Comparison of ENCODE assay signal across 19 mouse cellular contexts in genomic region chr2:76437372-76437771, GRCm38 (mm10). TPM values are rescaled to one million over a fixed set of nuclear protein-coding genes. Genes with fewer than 3 reads are reported as not detected.
A peak's percentile ranks its signal among the peaks of the same experiment; 100 is the strongest.
DNase-seq lines count a peak whose midpoint lies in the region; ATAC-seq and TF ChIP-seq lines count a peak whose summit lies in the region.
"Had no signal": no experiment of that assay in that cellular context is flagged by ENCODE, and none has a peak within 500 bp of the region (broad histone marks: within the 10 kb centered on the region; RNA-seq: fewer than 3 reads in every experiment).

No protein-coding gene starts in this region.

- H3K9ac ChIP-seq in forebrain, embryonic 15.5 days (replicated peaks): no peak overlapping the region
- H3K9ac ChIP-seq in hindbrain, postnatal 0 days (replicated peaks; ENCODE audit: low read length): no peak overlapping the region
- H3K9ac ChIP-seq in neural tube, embryonic 11.5 days (ENCODE audit: low read length): no peak overlapping the region
- H3K9ac ChIP-seq: heart, embryonic 13.5 days; midbrain, embryonic 12.5 days had no signal

- H3K4me2 ChIP-seq in forebrain, embryonic 15.5 days (replicated peaks): no peak overlapping the region
- H3K4me2 ChIP-seq in hindbrain, postnatal 0 days (ENCODE audit: low read depth, low read length): no peak overlapping the region
- no peak overlapping the region for H3K4me2 ChIP-seq in neural tube, embryonic 11.5 days (ENCODE audit: low read depth)
- H3K4me2 ChIP-seq: heart, embryonic 13.5 days; midbrain, embryonic 12.5 days had no signal

- no peak for DNase-seq in forebrain, embryonic 10.5 days (ENCODE audit: extremely low spot score, low spot score)
- peak; percentile 26 for DNase-seq in hindbrain, postnatal 0 days (ENCODE audit: low spot score)
- DNase-seq in hindbrain, embryonic 10.5 days (ENCODE audit: low spot score): no peak
- no peak for DNase-seq in neural tube, embryonic 11.5 days (ENCODE audit: low spot score)
- no peak for DNase-seq in neural tube, embryonic 10.5 days (ENCODE audit: extremely low spot score, low spot score)
- DNase-seq in skeletal muscle tissue, adult 2 months (ENCODE audit: low read depth, low spot score): peak; percentile 53
- DNase-seq in adipocyte (ENCODE audit: low spot score): no peak
- DNase-seq: adrenal gland, postnatal 14 days; heart, postnatal 4 days; kidney, postnatal 10 days; liver; lung, adult 18-20 months; lung, postnatal 36 days; right cerebral cortex, adult 18-20 months; thymus, postnatal 36 days had no signal

- H3K27me3 ChIP-seq in forebrain, embryonic 15.5 days: no peaks in the 10 kb centered on the region
- H3K27me3 ChIP-seq in forebrain, embryonic 10.5 days (ENCODE audit: poor library complexity, severe bottlenecking): 0 out of 2 replicates have a peak, but pooled peaks cover 3% of the 10 kb centered on the region
- no peaks in the 10 kb centered on the region for H3K27me3 ChIP-seq in hindbrain, postnatal 0 days (ENCODE audit: insufficient read depth, low read length)
- no peaks in the 10 kb centered on the region for H3K27me3 ChIP-seq in hindbrain, embryonic 10.5 days (ENCODE audit: insufficient read depth, poor library complexity, severe bottlenecking)
- H3K27me3 ChIP-seq in neural tube, embryonic 11.5 days (ENCODE audit: control insufficient read depth, insufficient read depth, low read length): no peaks in the 10 kb centered on the region
- H3K27me3 ChIP-seq: heart, embryonic 13.5 days; midbrain, embryonic 12.5 days had no signal

- H3K36me3 ChIP-seq in forebrain, embryonic 15.5 days: no peaks in the 10 kb centered on the region
- H3K36me3 ChIP-seq in forebrain, embryonic 10.5 days (replicated peaks): no peaks in the 10 kb centered on the region
- no peaks in the 10 kb centered on the region for H3K36me3 ChIP-seq in hindbrain, postnatal 0 days (ENCODE audit: insufficient read depth, low read length)
- no peaks in the 10 kb centered on the region for H3K36me3 ChIP-seq in hindbrain, embryonic 10.5 days
- H3K36me3 ChIP-seq in neural tube, embryonic 11.5 days (ENCODE audit: control insufficient read depth, insufficient read depth, low read length): no peaks in the 10 kb centered on the region
- H3K36me3 ChIP-seq: heart, embryonic 13.5 days; midbrain, embryonic 12.5 days had no signal

- H3K4me3 ChIP-seq in forebrain, embryonic 15.5 days: no peak overlapping the region
- no peak overlapping the region for H3K4me3 ChIP-seq in forebrain, embryonic 10.5 days
- H3K4me3 ChIP-seq in hindbrain, postnatal 0 days (ENCODE audit: low read length): no peak overlapping the region
- no peak overlapping the region for H3K4me3 ChIP-seq in hindbrain, embryonic 10.5 days
- no peak overlapping the region for H3K4me3 ChIP-seq in neural tube, embryonic 11.5 days (ENCODE audit: low read depth, low read length)
- H3K4me3 ChIP-seq: heart, embryonic 13.5 days; midbrain, embryonic 12.5 days had no signal

- TF ChIP-seq CTCF in hindbrain, postnatal 0 days (IDR thresholded peaks at IDR 0.05; ENCODE audit: low read depth): no peak

- H3K9me3 ChIP-seq in forebrain, embryonic 15.5 days: no peaks in the 10 kb centered on the region
- H3K9me3 ChIP-seq in forebrain, embryonic 10.5 days: no peaks in the 10 kb centered on the region
- H3K9me3 ChIP-seq in hindbrain, postnatal 0 days (ENCODE audit: low read length): no peaks in the 10 kb centered on the region
- H3K9me3 ChIP-seq in hindbrain, embryonic 10.5 days: no peaks in the 10 kb centered on the region
- no peaks in the 10 kb centered on the region for H3K9me3 ChIP-seq in neural tube, embryonic 11.5 days (ENCODE audit: control insufficient read depth, low read length)
- H3K9me3 ChIP-seq: heart, embryonic 13.5 days; midbrain, embryonic 12.5 days had no signal

- H3K4me1 ChIP-seq in forebrain, embryonic 15.5 days: peaks cover 8% of the 10 kb centered on the region; the same call in 1 of the 2 replicates
- H3K4me1 ChIP-seq in forebrain, embryonic 10.5 days: peaks cover 21% of the 10 kb centered on the region
- H3K4me1 ChIP-seq in hindbrain, postnatal 0 days (ENCODE audit: insufficient read depth, low read length): no peaks in the 10 kb centered on the region; the same call in 1 of the 2 replicates
- H3K4me1 ChIP-seq in hindbrain, embryonic 10.5 days (replicated peaks): peaks cover 15% of the 10 kb centered on the region
- H3K4me1 ChIP-seq in neural tube, embryonic 11.5 days (ENCODE audit: control insufficient read depth, insufficient read depth, low read length): peaks cover 7% of the 10 kb centered on the region; the same call in 1 of the 2 replicates

- peak; percentile 60; the same call in 1 of the 2 replicates for ATAC-seq in forebrain, embryonic 15.5 days (replicated peaks)
- peak; percentile 32; the same call in 1 of the 2 replicates for ATAC-seq in hindbrain, postnatal 0 days
- ATAC-seq in neural tube, embryonic 11.5 days (ENCODE audit: insufficient read depth, low FRiP score, low TSS enrichment): 0 out of 2 replicates have a peak, but pooled peaks have one; percentile 21

- no peak overlapping the region for H3K27ac ChIP-seq in forebrain, embryonic 15.5 days (replicated peaks)
- H3K27ac ChIP-seq in forebrain, embryonic 10.5 days: no peak overlapping the region
- no peak overlapping the region for H3K27ac ChIP-seq in hindbrain, postnatal 0 days
- no peak overlapping the region for H3K27ac ChIP-seq in hindbrain, embryonic 10.5 days
- H3K27ac ChIP-seq in neural tube, embryonic 11.5 days (ENCODE audit: low read depth, low read length): no peak overlapping the region
- H3K27ac ChIP-seq: heart, embryonic 13.5 days; midbrain, embryonic 12.5 days; stomach, postnatal 0 days had no signal

- WGBS in forebrain, embryonic 15.5 days: 34% methylated on average over 2 of the region's 2 CpGs
- 97% methylated on average over 2 of the region's 2 CpGs for WGBS in forebrain, embryonic 10.5 days
- WGBS in hindbrain, postnatal 0 days: 45% methylated on average over 2 of the region's 2 CpGs
- 89% methylated on average over 2 of the region's 2 CpGs for WGBS in hindbrain, embryonic 10.5 days
- WGBS in neural tube, embryonic 11.5 days: 64% methylated on average over 2 of the region's 2 CpGs

RNA-seq across cellular contexts. Expression of gene Osbpl6, which starts 31.1 kb away (rescaled TPM):
- polyA plus RNA-seq in forebrain, embryonic 15.5 days (2015; fragmentation: Nextera tagmentation; extraction: Ambion mirVana): 19.4 and 24.6 TPM in 2 replicates
- 10.4 and 11.5 TPM in 2 replicates for polyA plus RNA-seq in forebrain, embryonic 10.5 days (2016; fragmentation: Nextera tagmentation; extraction: Ambion mirVana)
- total RNA-seq in hindbrain, postnatal 0 days (2014; rRNA removed): 23.8 and 37.8 TPM in 2 replicates
- 28.6 and 30.9 TPM in 2 replicates for polyA plus RNA-seq in hindbrain, postnatal 0 days (2015; fragmentation: Nextera tagmentation; extraction: Ambion mirVana)
- polyA plus RNA-seq in hindbrain, embryonic 10.5 days (2016; fragmentation: Nextera tagmentation; extraction: Ambion mirVana): 13.8 and 15.4 TPM in 2 replicates
- polyA plus RNA-seq in neural tube, embryonic 11.5 days (2014; fragmentation: Nextera tagmentation; extraction: Ambion mirVana): 18.9 and 20.3 TPM in 2 replicates

Comparison
In these comparisons a context has a peak if more than half of its experiments do, and no peak if none do; other contexts are left out.
1. DNase-seq: peak in hindbrain, postnatal 0 days (single experiment) and skeletal muscle tissue, adult 2 months (single experiment); none in forebrain, embryonic 10.5 days (single experiment), hindbrain, embryonic 10.5 days (single experiment), neural tube, embryonic 11.5 days (single experiment), neural tube, embryonic 10.5 days (single experiment) and adipocyte (single experiment).
2. Peak in every context shown above with its lines, with median percentiles within 50 percentile points of each other: ATAC-seq.